Mouse (Mus musculus): ENCODE data around the gene Ubqln3. TPM values are rescaled to one million over a fixed set of nuclear protein-coding genes. Genes with fewer than 3 reads are reported as not detected.

Gene Ubqln3
- polyA plus RNA-seq, 1 experiment = not detected

- DNase-seq (ENCODE audit: low read depth in 1 of 2, low spot score in 2 of 2) = no peak
- TF ChIP-seq POLR2A (IDR thresholded peaks at IDR 0.05; ENCODE audit: low read depth, low read length) (no peak), CTCF (IDR thresholded peaks at IDR 0.05; ENCODE audit: extremely low read depth, insufficient read depth, insufficient read length, insufficient replicate concordance) (no peak)
- H3K4me3 ChIP-seq (ENCODE audit: extremely low read depth, insufficient read depth, insufficient read length) = no peak overlapping the region
- 19% methylated on average over 6 of the region's 6 CpGs for WGBS
- H3K27ac ChIP-seq (ENCODE audit: insufficient read depth, low read length) = no peak overlapping the region
- no peaks in the 10 kb centered on the region for H3K27me3 ChIP-seq (ENCODE audit: control insufficient read depth, insufficient read depth, low read length)
- H3K36me3 ChIP-seq (ENCODE audit: control insufficient read depth, insufficient read depth, low read length) = no peaks in the 10 kb centered on the region
- H3K4me1 ChIP-seq (ENCODE audit: control insufficient read depth, insufficient read depth, insufficient read length) = peaks cover 5% of the 10 kb centered on the region; the same call in 1 of the 2 replicates
These were observed 24.0 kb upstream of the Ubqln3 start for GRCm38 (mm10) chr7:104167105-104167504.

GRCm38 (mm10) chr7:104150456-104150855 is 7.4 kb upstream of the Ubqln3 start, which contains the start of gene Ubqlnl:
TSS of gene Ubqlnl (minus strand) at chr7:104150556.
- H3K27ac ChIP-seq (ENCODE audit: insufficient read depth, low read length) = no peak within 1 kb of the TSS
- DNase-seq (ENCODE audit: low read depth in 1 of 2, low spot score in 2 of 2) = no peak
- WGBS = 86% methylated on average over 2 of the region's 2 CpGs
- H3K27me3 ChIP-seq (ENCODE audit: control insufficient read depth, insufficient read depth, low read length) = no peaks in the 10 kb centered on the region
- no peaks in the 10 kb centered on the region for H3K4me1 ChIP-seq (ENCODE audit: control insufficient read depth, insufficient read depth, insufficient read length)
- TF ChIP-seq POLR2A (IDR thresholded peaks at IDR 0.05; ENCODE audit: low read depth, low read length) (no peak), CTCF (IDR thresholded peaks at IDR 0.05; ENCODE audit: extremely low read depth, insufficient read depth, insufficient read length, insufficient replicate concordance) (no peak)
- H3K4me3 ChIP-seq (ENCODE audit: extremely low read depth, insufficient read depth, insufficient read length) = no peak within 1 kb of the TSS
- no peaks in the 10 kb centered on the region for H3K36me3 ChIP-seq (ENCODE audit: control insufficient read depth, insufficient read depth, low read length)

- 92% methylated on average over 5 of the region's 5 CpGs for WGBS
- no peak for DNase-seq (ENCODE audit: low read depth in 1 of 2, low spot score in 2 of 2)
- H3K4me1 ChIP-seq (ENCODE audit: control insufficient read depth, insufficient read depth, insufficient read length) = no peaks in the 10 kb centered on the region
- H3K27ac ChIP-seq (ENCODE audit: insufficient read depth, low read length) = no peak within 1 kb of the TSS
- no peak for TF ChIP-seq POLR2A (IDR thresholded peaks at IDR 0.05; ENCODE audit: low read depth, low read length)
- TF ChIP-seq CTCF (IDR thresholded peaks at IDR 0.05; ENCODE audit: extremely low read depth, insufficient read depth, insufficient read length, insufficient replicate concordance) = no peak
- no peak within 1 kb of the TSS for H3K4me3 ChIP-seq (ENCODE audit: extremely low read depth, insufficient read depth, insufficient read length)
- H3K36me3 ChIP-seq (ENCODE audit: control insufficient read depth, insufficient read depth, low read length) = no peaks in the 10 kb centered on the region
- H3K27me3 ChIP-seq (ENCODE audit: control insufficient read depth, insufficient read depth, low read length) = no peaks in the 10 kb centered on the region
These were observed 5.8 kb downstream of the Ubqln3 start, which contains the start of gene Olfr643 for GRCm38 (mm10) chr7:104137305-104137704. TSS of gene Olfr643 (minus strand) at chr7:104137405.

GRCm38 (mm10) chr7:104129726-104130125 is 13.4 kb downstream of the Ubqln3 start, which contains the start of gene Ubqln5:
TSS of gene Ubqln5 (minus strand) at chr7:104129826.
- Histone ChIP-seq H3K4me1 (ENCODE audit: control insufficient read depth, insufficient read depth, insufficient read length) (no peaks in the 10 kb centered on the region), H3K4me3 (ENCODE audit: extremely low read depth, insufficient read depth, insufficient read length) (no peak within 1 kb of the TSS), H3K27ac (ENCODE audit: insufficient read depth, low read length) (no peak within 1 kb of the TSS), H3K27me3 (ENCODE audit: control insufficient read depth, insufficient read depth, low read length) (no peaks in the 10 kb centered on the region), H3K36me3 (ENCODE audit: control insufficient read depth, insufficient read depth, low read length) (no peaks in the 10 kb centered on the region)
- DNase-seq (ENCODE audit: low read depth in 1 of 2, low spot score in 2 of 2) = no peak
- TF ChIP-seq POLR2A (IDR thresholded peaks at IDR 0.05; ENCODE audit: low read depth, low read length) = no peak
- TF ChIP-seq CTCF (IDR thresholded peaks at IDR 0.05; ENCODE audit: extremely low read depth, insufficient read depth, insufficient read length, insufficient replicate concordance) = no peak
- 87% methylated on average over 5 of the region's 5 CpGs for WGBS

GRCm38 (mm10) chr7:104104757-104104972 is 38.4 kb downstream of the Ubqln3 start, which contains the start of gene Olfr646:
TSS of gene Olfr646 (plus strand) at chr7:104104873.
- Histone ChIP-seq H3K4me1 (ENCODE audit: control insufficient read depth, insufficient read depth, insufficient read length) (no peaks in the 10 kb centered on the region), H3K27me3 (ENCODE audit: control insufficient read depth, insufficient read depth, low read length) (no peaks in the 10 kb centered on the region), H3K4me3 (ENCODE audit: extremely low read depth, insufficient read depth, insufficient read length) (no peak within 1 kb of the TSS), H3K36me3 (ENCODE audit: control insufficient read depth, insufficient read depth, low read length) (no peaks in the 10 kb centered on the region), H3K27ac (ENCODE audit: insufficient read depth, low read length) (no peak within 1 kb of the TSS)
- no peak for DNase-seq (ENCODE audit: low read depth in 1 of 2, low spot score in 2 of 2)
- TF ChIP-seq POLR2A (IDR thresholded peaks at IDR 0.05; ENCODE audit: low read depth, low read length) (no peak), CTCF (IDR thresholded peaks at IDR 0.05; ENCODE audit: extremely low read depth, insufficient read depth, insufficient read length, insufficient replicate concordance) (no peak)

- TF ChIP-seq POLR2A (IDR thresholded peaks at IDR 0.05; ENCODE audit: low read depth, low read length) (no peak), CTCF (IDR thresholded peaks at IDR 0.05; ENCODE audit: extremely low read depth, insufficient read depth, insufficient read length, insufficient replicate concordance) (no peak)
- no peaks in the 10 kb centered on the region for H3K27me3 ChIP-seq (ENCODE audit: control insufficient read depth, insufficient read depth, low read length)
- H3K36me3 ChIP-seq (ENCODE audit: control insufficient read depth, insufficient read depth, low read length) = no peaks in the 10 kb centered on the region
- H3K27ac ChIP-seq (ENCODE audit: insufficient read depth, low read length) = no peak overlapping the region
- H3K4me1 ChIP-seq (ENCODE audit: control insufficient read depth, insufficient read depth, insufficient read length) = no peaks in the 10 kb centered on the region
- 26% methylated on average over 4 of the region's 4 CpGs for WGBS
- no peak overlapping the region for H3K4me3 ChIP-seq (ENCODE audit: extremely low read depth, insufficient read depth, insufficient read length)
- DNase-seq (ENCODE audit: low read depth in 1 of 2, low spot score in 2 of 2) = no peak
These were observed 38.9 kb downstream of the Ubqln3 start for GRCm38 (mm10) chr7:104103913-104104756.

Other genes with a start within 250 kb of the Ubqln3 start
- not detected in 2 replicates for gene Olfr64, start 248.8 kb downstream of the Ubqln3 start, polyA plus RNA-seq (2012; rRNA removed)
- not detected in 2 replicates for gene Olfr65, start 239.8 kb downstream of the Ubqln3 start, polyA plus RNA-seq (2012; rRNA removed)
- gene Olfr631, start 214.5 kb downstream of the Ubqln3 start, polyA plus RNA-seq (2012; rRNA removed) = not detected in 2 replicates
- gene Olfr632, start 208.9 kb downstream of the Ubqln3 start, polyA plus RNA-seq (2012; rRNA removed) = not detected in 2 replicates
- gene Olfr633, start 198.8 kb downstream of the Ubqln3 start, polyA plus RNA-seq (2012; rRNA removed) = not detected in 2 replicates
- not detected in 2 replicates for gene Olfr635, start 172.1 kb downstream of the Ubqln3 start, polyA plus RNA-seq (2012; rRNA removed)
- not detected in 2 replicates for gene Olfr638, start 144.5 kb downstream of the Ubqln3 start, polyA plus RNA-seq (2012; rRNA removed)
- not detected in 2 replicates for gene Olfr639, start 126.0 kb downstream of the Ubqln3 start, polyA plus RNA-seq (2012; rRNA removed)
- not detected in 2 replicates for gene Olfr640, start 117.7 kb downstream of the Ubqln3 start, polyA plus RNA-seq (2012; rRNA removed)
- gene Olfr641, start 107.8 kb downstream of the Ubqln3 start, polyA plus RNA-seq (2012; rRNA removed) = not detected in 2 replicates
- gene Olfr642, start 90.6 kb downstream of the Ubqln3 start, polyA plus RNA-seq (2012; rRNA removed) = not detected in 2 replicates
- gene 4930516K23Rik, start 81.8 kb downstream of the Ubqln3 start, polyA plus RNA-seq (2012; rRNA removed) = not detected in 2 replicates
- not detected in 2 replicates for gene Olfr644, start 71.4 kb downstream of the Ubqln3 start, polyA plus RNA-seq (2012; rRNA removed)
- gene Olfr645, start 57.8 kb downstream of the Ubqln3 start, polyA plus RNA-seq (2012; rRNA removed) = not detected in 2 replicates
- 0.08 TPM in 1 of 2 replicates, not detected in the other for gene Olfr646, start 38.4 kb downstream of the Ubqln3 start, polyA plus RNA-seq (2012; rRNA removed)
- not detected in 2 replicates for gene Ubqln5, start 13.5 kb downstream of the Ubqln3 start, polyA plus RNA-seq (2012; rRNA removed)
- not detected in 2 replicates for gene Olfr643, start 5.9 kb downstream of the Ubqln3 start, polyA plus RNA-seq (2012; rRNA removed)
- gene Ubqlnl, start 7.3 kb upstream of the Ubqln3 start, polyA plus RNA-seq (2012; rRNA removed) = not detected in 2 replicates
- not detected in 2 replicates for gene Olfm5, start 21.6 kb upstream of the Ubqln3 start, polyA plus RNA-seq (2012; rRNA removed)
- not detected in 2 replicates for gene Olfr648, start 40.1 kb upstream of the Ubqln3 start, polyA plus RNA-seq (2012; rRNA removed)
- gene Olfr649, start 52.7 kb upstream of the Ubqln3 start, polyA plus RNA-seq (2012; rRNA removed) = not detected in 2 replicates
- 0.34 and 0.36 TPM in 2 replicates for gene Trim6, start 75.5 kb upstream of the Ubqln3 start, polyA plus RNA-seq (2012; rRNA removed)
- gene Trim34a, start 101.2 kb upstream of the Ubqln3 start, polyA plus RNA-seq (2012; rRNA removed) = 13.5 and 14.5 TPM in 2 replicates
- gene Trim5, start 144.8 kb upstream of the Ubqln3 start, polyA plus RNA-seq (2012; rRNA removed) = 1.7 and 1.8 TPM in 2 replicates
- 6.2 and 7.5 TPM in 2 replicates for gene Trim12a, start 172.2 kb upstream of the Ubqln3 start, polyA plus RNA-seq (2012; rRNA removed)
- gene Trim34b, start 186.2 kb upstream of the Ubqln3 start, polyA plus RNA-seq (2012; rRNA removed) = 5.7 and 6.7 TPM in 2 replicates
- gene Trim12c, start 210.1 kb upstream of the Ubqln3 start, polyA plus RNA-seq (2012; rRNA removed) = 4.9 and 5.0 TPM in 2 replicates
- gene Trim30b, start 226.6 kb upstream of the Ubqln3 start, polyA plus RNA-seq (2012; rRNA removed) = 2.8 and 3.5 TPM in 2 replicates